Mouse (Mus musculus) hindbrain, embryonic 16.5 days (tissue): ENCODE data around the gene Mpp6. TPM values are rescaled to one million over a fixed set of nuclear protein-coding genes. Genes with fewer than 3 reads are reported as not detected.

Source experiments
- ATAC-seq: fragments of 200-750 bp; cut with Nextera tagmentation; 2 replicates; pipeline ENCODE4 v1.8.0; 2017; ENCODE audit warnings: moderate TSS enrichment, moderate library complexity
- H3K27ac ChIP-seq: fragments of 300-500 bp; sonication (generic); 2 replicates; pipeline ENCODE4 v1.5.1; 2014; ENCODE audit warnings: low read depth, mild to moderate bottlenecking, control low read depth, low read length, moderate library complexity
- H3K27me3 ChIP-seq: fragments of 300-500 bp; sonication (generic); replicated peaks from 2 replicates; pipeline ENCODE4 v1.6.1; 2014; ENCODE audit warnings: low read length; ENCODE audit not compliant: control insufficient read depth, insufficient read depth
- H3K36me3 ChIP-seq: fragments of 300-500 bp; sonication (generic); 2 replicates; pipeline ENCODE4 v1.6.1; 2014; ENCODE audit warnings: mild to moderate bottlenecking, low read length, moderate library complexity, mixed read lengths; ENCODE audit not compliant: control insufficient read depth, insufficient read depth
- H3K4me1 ChIP-seq: fragments of 300-500 bp; sonication (generic); 2 replicates; pipeline ENCODE4 v1.6.1; 2014; ENCODE audit warnings: low read depth, low read length; ENCODE audit not compliant: control insufficient read depth, insufficient read depth
- H3K4me2 ChIP-seq: fragments of 300-500 bp; sonication (generic); 2 replicates; pipeline ENCODE4 v1.6.1; 2014; ENCODE audit warnings: mild to moderate bottlenecking, low read length, control low read depth, moderate library complexity
- H3K4me3 ChIP-seq: fragments of 300-500 bp; sonication (generic); 2 replicates; pipeline ENCODE4 v1.5.1; 2014; ENCODE audit warnings: mild to moderate bottlenecking, low read length, control low read depth, moderate library complexity
- H3K9ac ChIP-seq: fragments of 300-500 bp; sonication (generic); 2 replicates; pipeline ENCODE4 v1.6.1; 2014; ENCODE audit warnings: low read depth, mild to moderate bottlenecking, control low read depth, low read length, moderate library complexity
- H3K9me3 ChIP-seq: fragments of 300-500 bp; sonication (generic); 2 replicates; pipeline ENCODE4 v1.6.1; 2014; ENCODE audit warnings: mild to moderate bottlenecking, low read length, moderate library complexity; ENCODE audit not compliant: control insufficient read depth
- WGBS: fragments of 180-500 bp; shearing (Covaris S2); extraction: QIAGEN DNeasy Blood & Tissue Kit; methylation state at CpG from one replicate; pipeline ENCODE4 v1.1.7; 2014; 5-methylcytosine and 5-hydroxymethylcytosine counted together
- polyA plus RNA-seq: library from polyadenylated mRNA; unstranded; fragments of >200 nt; fragmentation: Nextera tagmentation; extraction: Ambion mirVana; gene quantifications from 2 replicates; pipeline ENCODE4 v1.2.1, GENCODE M21; 2015

The Mpp6 gene
- polyA plus RNA-seq, 1 experiment from 2014 or later, result 51.5 TPM

DNA sequence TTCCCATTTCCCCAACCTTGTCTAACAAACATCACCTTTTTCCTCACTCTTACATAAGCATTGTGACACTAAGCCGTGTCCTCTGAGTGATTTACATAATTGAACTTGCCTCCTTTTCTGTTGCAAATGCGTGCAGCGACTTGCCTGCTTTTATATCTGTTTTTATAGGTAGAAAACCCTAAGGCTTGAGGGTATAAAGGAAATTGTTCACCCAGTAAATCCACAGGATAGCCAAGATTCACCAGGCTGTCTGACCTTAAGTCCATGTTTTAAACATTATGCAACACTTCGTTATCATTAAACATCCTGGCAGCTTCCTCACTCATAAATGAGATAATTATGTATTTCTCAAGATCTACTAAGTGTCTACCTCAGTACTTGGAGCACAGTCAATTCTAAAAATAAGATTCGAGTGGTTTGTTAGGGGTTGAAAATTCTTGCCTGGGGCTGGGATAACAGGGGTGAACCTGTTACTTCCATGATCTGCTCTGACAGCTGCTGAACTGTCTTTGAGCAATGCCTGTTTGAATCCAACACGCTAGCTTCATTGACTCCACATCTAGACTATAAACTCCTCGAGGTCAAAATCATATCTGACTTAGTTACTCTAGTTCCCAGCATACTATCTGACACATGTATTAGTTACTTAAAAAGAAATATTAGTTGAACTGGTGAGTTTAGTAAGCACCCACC is 18.4 kb upstream of the Mpp6 start:
- WGBS, result 69% methylated on average over 7 of the region's 7 CpGs
- Histone ChIP-seq H3K36me3 (no peaks in the 10 kb centered on the region), H3K4me2 (no peak overlapping the region), H3K27me3 (no peaks in the 10 kb centered on the region), H3K27ac (no peak overlapping the region), H3K4me1 (no peaks in the 10 kb centered on the region), H3K9me3 (no peaks in the 10 kb centered on the region), H3K9ac (no peak overlapping the region), H3K4me3 (no peak overlapping the region)
- ATAC-seq, result no peak

DNA sequence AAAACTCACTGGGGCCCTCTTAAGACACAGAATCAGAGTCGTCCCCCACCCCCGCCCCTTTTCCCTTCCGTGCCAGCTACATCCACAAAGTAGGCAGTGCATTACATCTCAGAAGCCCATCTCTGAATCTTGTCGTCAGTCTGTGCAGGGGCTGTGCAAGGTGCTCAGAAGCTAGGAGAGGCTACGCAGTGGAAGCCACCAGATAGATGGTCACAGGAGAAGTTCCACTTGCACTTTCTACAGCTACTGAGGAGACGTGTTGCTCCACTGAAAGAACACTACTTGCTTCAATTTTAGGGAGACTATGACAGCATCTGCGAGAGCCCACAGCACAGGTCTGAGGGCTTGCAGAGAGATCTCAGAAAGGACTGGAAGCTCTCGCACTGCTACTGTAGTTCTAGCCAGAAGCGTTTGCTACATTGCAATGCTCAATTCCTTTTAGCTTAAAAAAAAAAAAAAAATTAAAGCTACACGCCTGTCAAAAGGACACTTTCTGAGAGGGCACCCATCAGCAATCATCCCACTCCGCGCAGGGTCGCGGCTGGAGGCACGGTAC is 762 bp upstream of the Mpp6 start:
- Histone ChIP-seq H3K4me1 (peaks cover 9% of the 10 kb centered on the region), H3K36me3 (no peaks in the 10 kb centered on the region), H3K9me3 (no peaks in the 10 kb centered on the region), H3K27me3 (no peaks in the 10 kb centered on the region), H3K9ac (peak overlapping the region; percentile 91), H3K4me3 (peak overlapping the region; percentile 71), H3K27ac (peak overlapping the region; percentile 80), H3K4me2 (peak overlapping the region; percentile 92)
- 2% methylated on average over 15 of the region's 15 CpGs for WGBS
- ATAC-seq, result peak; percentile 32; the same call in 1 of the 2 replicates

DNA sequence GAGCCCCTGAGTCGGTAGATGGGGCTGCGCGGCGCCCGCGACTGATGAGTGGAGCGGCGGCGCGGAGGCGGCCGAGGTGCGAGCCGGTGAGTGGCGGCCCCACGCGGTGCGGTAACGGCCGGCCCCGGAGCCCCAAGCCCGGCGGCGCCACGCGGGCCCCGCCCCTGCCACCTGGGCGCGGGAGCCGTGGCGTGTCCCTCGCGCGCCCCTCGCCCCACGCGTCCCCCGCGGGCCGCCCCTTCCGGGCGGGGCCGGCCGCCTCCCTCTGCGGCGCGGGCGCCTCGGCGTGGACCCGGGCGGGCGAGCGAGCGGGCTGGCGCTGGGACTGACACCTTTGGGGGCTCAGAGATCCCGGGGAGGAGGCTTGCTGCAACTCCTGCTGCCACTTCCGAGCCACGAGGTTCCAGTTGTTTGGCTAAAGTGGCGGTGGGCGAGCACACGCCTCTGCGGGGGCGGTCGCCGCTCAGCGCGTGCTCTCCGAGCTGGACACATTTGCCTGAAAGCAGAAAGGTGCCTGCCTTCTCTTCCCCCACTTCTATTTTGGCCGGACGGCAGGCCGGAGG is 419 bp downstream of the Mpp6 start:
- Histone ChIP-seq H3K4me2 (peak overlapping the region; percentile 92), H3K4me3 (peak overlapping the region; percentile 71), H3K9me3 (no peaks in the 10 kb centered on the region), H3K36me3 (no peaks in the 10 kb centered on the region), H3K27me3 (no peaks in the 10 kb centered on the region), H3K4me1 (peaks cover 9% of the 10 kb centered on the region), H3K9ac (peak overlapping the region; percentile 91), H3K27ac (peak overlapping the region; percentile 80)
- under 1% methylated on average over 32 of the region's 72 CpGs for WGBS
- peak; percentile 79 for ATAC-seq

DNA sequence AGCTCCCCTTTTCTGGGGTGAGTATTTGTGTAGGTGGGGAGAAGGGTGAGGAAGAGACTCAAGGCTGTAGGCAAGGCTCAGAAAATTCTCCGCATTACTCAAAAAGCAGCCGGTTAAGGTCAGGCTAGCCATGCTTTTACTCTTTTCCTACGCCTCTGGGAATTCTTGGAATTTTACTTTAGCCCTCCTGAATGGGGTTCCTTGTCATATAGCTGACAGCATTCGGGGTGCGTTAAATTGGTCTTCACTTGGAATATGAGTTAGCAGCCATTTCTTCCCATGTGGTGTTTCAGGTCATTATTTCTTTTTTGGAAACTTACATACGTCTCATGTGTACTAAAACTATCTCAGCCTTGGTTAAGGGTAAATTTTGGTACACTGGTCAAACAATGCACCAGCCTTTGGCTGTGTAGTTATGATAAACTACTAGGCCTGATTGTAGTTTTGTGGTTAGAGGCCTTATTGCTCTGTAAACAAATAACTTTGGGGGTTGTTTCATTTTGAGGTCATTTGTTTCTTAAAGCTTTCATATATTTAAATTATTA is 1.1 kb downstream of the Mpp6 start:
- peak overlapping the region; percentile 71 for H3K4me3 ChIP-seq
- H3K9me3 ChIP-seq, result no peaks in the 10 kb centered on the region
- 5% methylated on average over 6 of the region's 6 CpGs for WGBS
- H3K9ac ChIP-seq, result peak overlapping the region; percentile 91
- peaks cover 9% of the 10 kb centered on the region for H3K4me1 ChIP-seq
- no peak overlapping the region for H3K27ac ChIP-seq
- no peak for ATAC-seq
- no peaks in the 10 kb centered on the region for H3K27me3 ChIP-seq
- H3K36me3 ChIP-seq, result no peaks in the 10 kb centered on the region
- H3K4me2 ChIP-seq, result peak overlapping the region; percentile 92

DNA sequence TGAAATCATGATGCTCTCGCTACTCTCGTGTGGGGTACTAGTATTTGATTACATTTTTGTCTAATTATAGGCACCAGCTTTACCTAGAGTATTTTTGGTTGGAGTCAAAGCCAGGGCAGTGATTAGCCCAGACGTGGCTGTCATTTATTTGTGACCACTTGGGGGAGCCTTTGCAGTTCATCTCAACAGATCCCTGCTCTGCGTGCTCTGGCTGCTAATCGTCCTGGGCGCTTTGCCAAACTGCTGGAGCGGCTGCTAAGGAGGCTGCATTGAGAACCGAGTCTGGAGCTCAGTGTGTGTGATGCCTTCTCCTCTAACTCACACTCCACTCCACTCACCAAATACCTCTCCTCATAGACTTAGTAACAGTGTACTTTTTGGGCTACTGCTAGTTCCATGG is 2.7 kb downstream of the Mpp6 start:
- Histone ChIP-seq H3K4me3 (peak overlapping the region; percentile 30), H3K9me3 (no peaks in the 10 kb centered on the region), H3K4me2 (peak overlapping the region; percentile 51), H3K27me3 (no peaks in the 10 kb centered on the region), H3K36me3 (no peaks in the 10 kb centered on the region), H3K27ac (0 out of 2 replicates have a peak overlapping the region, but pooled peaks have one; percentile 44), H3K4me1 (peaks cover 9% of the 10 kb centered on the region), H3K9ac (peak overlapping the region; percentile 47)
- 0% methylated on average over 8 of the region's 8 CpGs for whole genome bisulfite sequencing
- ATAC-seq, result peak; percentile 83

DNA sequence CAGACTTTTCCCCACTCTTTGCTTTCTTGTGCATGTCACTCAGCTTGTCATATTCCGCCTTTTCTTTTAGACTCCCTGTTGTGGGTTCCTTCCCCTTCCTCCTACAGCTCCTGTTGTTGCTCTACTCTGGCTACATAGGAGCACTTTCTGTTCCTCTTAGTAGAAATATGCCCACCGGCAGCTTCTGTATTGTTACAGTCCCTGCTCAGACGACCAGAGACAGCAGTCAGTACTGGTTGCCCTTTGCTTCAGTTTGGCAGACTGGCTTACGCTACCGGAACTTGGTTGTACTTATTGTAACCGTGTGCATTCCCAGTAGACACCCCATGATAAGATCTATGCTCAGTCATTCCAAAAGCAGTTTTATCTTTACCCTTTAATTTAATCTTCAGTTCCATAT is 4.2 kb downstream of the Mpp6 start:
- Histone ChIP-seq H3K4me1 (peaks cover 6% of the 10 kb centered on the region), H3K4me3 (no peak overlapping the region), H3K4me2 (no peak overlapping the region), H3K9me3 (no peaks in the 10 kb centered on the region), H3K27me3 (no peaks in the 10 kb centered on the region), H3K36me3 (no peaks in the 10 kb centered on the region), H3K9ac (no peak overlapping the region), H3K27ac (no peak overlapping the region)
- no peak for ATAC-seq
- 70% methylated on average over 6 of the region's 6 CpGs for WGBS

DNA sequence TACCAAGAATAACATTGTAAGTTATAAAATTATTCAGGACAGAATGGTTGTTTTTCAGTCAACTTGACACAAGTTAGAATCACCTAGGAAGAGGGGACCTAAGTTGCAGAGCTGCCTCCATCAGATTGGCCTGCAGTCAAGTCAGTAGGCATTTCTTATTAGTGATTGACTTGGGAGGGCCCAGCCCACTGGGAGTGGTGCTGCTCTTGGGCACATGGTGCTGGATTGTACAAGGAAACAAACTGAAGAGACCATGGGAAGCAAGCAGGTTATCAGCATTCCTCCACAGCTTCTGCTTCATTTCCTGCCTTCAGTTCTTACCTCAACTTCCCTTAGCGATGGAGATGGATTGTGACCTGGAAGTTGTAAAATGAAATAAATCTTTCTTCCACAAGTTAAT is 10.9 kb downstream of the Mpp6 start:
- no peak overlapping the region for H3K27ac ChIP-seq
- no peaks in the 10 kb centered on the region for H3K4me1 ChIP-seq
- WGBS, result 96% methylated on average over 1 of the region's 1 CpGs
- ATAC-seq, result no peak
- no peak overlapping the region for H3K4me2 ChIP-seq
- no peak overlapping the region for H3K4me3 ChIP-seq
- 0 out of 2 replicates have a peak, but pooled peaks cover 2% of the 10 kb centered on the region for H3K9me3 ChIP-seq
- H3K27me3 ChIP-seq, result no peaks in the 10 kb centered on the region
- H3K9ac ChIP-seq, result no peak overlapping the region
- no peaks in the 10 kb centered on the region for H3K36me3 ChIP-seq

DNA sequence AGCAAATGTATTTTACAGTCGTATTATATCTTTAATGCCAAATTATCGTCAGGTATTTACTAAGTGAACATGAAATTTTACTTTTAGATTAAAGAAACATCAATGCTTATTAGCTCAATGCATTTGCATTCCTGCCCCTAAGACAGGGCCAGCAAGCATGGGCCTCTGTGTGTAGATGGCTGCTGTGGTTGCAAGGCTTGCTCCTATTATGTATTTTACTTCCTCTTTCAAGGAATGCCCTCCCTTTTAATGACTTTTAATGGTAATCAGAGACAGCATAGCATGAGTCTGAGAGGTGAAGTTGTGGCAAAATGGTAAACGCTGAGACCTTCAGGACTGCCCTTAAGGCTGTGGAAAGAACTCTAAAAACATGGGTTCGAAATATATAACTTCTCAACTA is 12.8 kb downstream of the Mpp6 start:
- Histone ChIP-seq H3K9ac (no peak overlapping the region), H3K9me3 (0 out of 2 replicates have a peak, but pooled peaks cover 2% of the 10 kb centered on the region), H3K4me2 (no peak overlapping the region), H3K4me1 (no peaks in the 10 kb centered on the region), H3K27me3 (no peaks in the 10 kb centered on the region), H3K4me3 (no peak overlapping the region), H3K36me3 (0 out of 2 replicates have a peak, but pooled peaks cover 2% of the 10 kb centered on the region), H3K27ac (no peak overlapping the region)
- 96% methylated on average over 4 of the region's 4 CpGs for WGBS
- no peak for ATAC-seq

DNA sequence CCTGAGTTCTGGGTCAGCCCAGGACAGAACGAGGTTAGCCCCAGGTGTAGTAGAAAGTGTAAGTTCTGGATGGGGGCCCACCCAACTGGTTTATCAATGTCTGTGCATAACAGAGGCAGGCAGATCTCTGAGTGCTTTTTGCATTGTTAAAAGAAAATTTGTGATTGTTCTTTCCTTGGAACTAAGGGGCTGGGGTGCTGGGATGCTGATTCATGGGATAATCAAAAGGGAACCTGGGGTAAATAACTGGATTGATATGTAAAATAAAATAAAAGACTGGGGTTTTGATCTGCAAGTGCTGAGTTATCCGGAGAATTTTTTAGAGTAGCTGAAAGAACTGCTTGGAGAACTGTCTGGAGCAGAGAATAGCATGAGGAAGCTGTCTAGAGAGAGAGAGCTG is 14.2 kb downstream of the Mpp6 start:
- Histone ChIP-seq H3K4me1 (no peaks in the 10 kb centered on the region), H3K4me3 (no peak overlapping the region), H3K4me2 (no peak overlapping the region), H3K9me3 (0 out of 2 replicates have a peak, but pooled peaks cover 2% of the 10 kb centered on the region), H3K27ac (no peak overlapping the region), H3K36me3 (0 out of 2 replicates have a peak, but pooled peaks cover 2% of the 10 kb centered on the region), H3K27me3 (no peaks in the 10 kb centered on the region), H3K9ac (no peak overlapping the region)
- no peak for ATAC-seq
- 91% methylated on average over 2 of the region's 2 CpGs for WGBS
